Mouse (Mus musculus) cerebellum, adult 11 months (tissue): ENCODE measurements around the gene Pou2f1.

Experiments used
- DNase-seq: peaks from one replicate; pipeline ENCODE4 v3.0.0; 2022

Gene Pou2f1

GRCm38 (mm10) chr1:165943270-165943669 is 59.2 kb downstream of the Pou2f1 start:
- no peak for DNase-seq

GRCm38 (mm10) chr1:165935466-165935818 is 67.0 kb downstream of the Pou2f1 start:
- DNase-seq = no peak

- no peak for DNase-seq
Observed at GRCm38 (mm10) chr1:165934648-165935465, 67.6 kb downstream of the Pou2f1 start.

GRCm38 (mm10) chr1:165933915-165934647 is 68.4 kb downstream of the Pou2f1 start:
- no peak for DNase-seq

- DNase-seq = no peak
Observed at GRCm38 (mm10) chr1:165932842-165933241, 69.6 kb downstream of the Pou2f1 start.

- DNase-seq = no peak
Observed at GRCm38 (mm10) chr1:165930510-165930909, 72.0 kb downstream of the Pou2f1 start.

- DNase-seq = no peak
Observed at GRCm38 (mm10) chr1:165927507-165928279, 74.8 kb downstream of the Pou2f1 start.

- DNase-seq = no peak
Observed at GRCm38 (mm10) chr1:165925207-165925606, 77.3 kb downstream of the Pou2f1 start.

GRCm38 (mm10) chr1:165922488-165922887 is 80.0 kb downstream of the Pou2f1 start:
- no peak for DNase-seq

GRCm38 (mm10) chr1:165921026-165921425 is 81.5 kb downstream of the Pou2f1 start:
- DNase-seq = no peak

- DNase-seq = no peak
Observed at GRCm38 (mm10) chr1:165914416-165914801, 88.1 kb downstream of the Pou2f1 start.

GRCm38 (mm10) chr1:165913720-165914415 is 88.6 kb downstream of the Pou2f1 start:
- DNase-seq = no peak

GRCm38 (mm10) chr1:165909471-165909870 is 93.0 kb downstream of the Pou2f1 start:
- peak; percentile 69 for DNase-seq

- DNase-seq = no peak
Observed at GRCm38 (mm10) chr1:165908806-165909205, 93.7 kb downstream of the Pou2f1 start.

- no peak for DNase-seq
Observed at GRCm38 (mm10) chr1:165908153-165908552, 94.3 kb downstream of the Pou2f1 start.

GRCm38 (mm10) chr1:165903596-165903995 is 98.9 kb downstream of the Pou2f1 start:
- DNase-seq = no peak

GRCm38 (mm10) chr1:165891686-165892085 is 110.8 kb downstream of the Pou2f1 start:
- DNase-seq = no peak

- peak; percentile 20 for DNase-seq
Observed at GRCm38 (mm10) chr1:165882146-165882900, 120.2 kb downstream of the Pou2f1 start.

- no peak for DNase-seq
Observed at GRCm38 (mm10) chr1:165878751-165879150, 123.7 kb downstream of the Pou2f1 start.

- DNase-seq = no peak
Observed at GRCm38 (mm10) chr1:165875520-165876284, 126.8 kb downstream of the Pou2f1 start.

GRCm38 (mm10) chr1:165874645-165875044 is 127.8 kb downstream of the Pou2f1 start:
- no peak for DNase-seq
